Mouse (Mus musculus) duodenum, adult 2 months (tissue): ENCODE results near the gene Fam124b. TPM values are rescaled to one million over a fixed set of nuclear protein-coding genes. Genes with fewer than 3 reads are reported as not detected.

ENCODE experiments used
- polyA plus RNA-seq: library from polyadenylated mRNA; depleted of rRNA; stranded (reverse); fragments of >200 nt; gene quantifications from 2 replicates; pipeline ENCODE4 v1.2.3, GENCODE M21; 2012; ENCODE audit warnings: low replicate concordance; rRNA removed

The Fam124b gene
- polyA plus RNA-seq: 0.23 TPM in 1 of 2 replicates, not detected in the other

GRCm38 (mm10) chr1:80218268-80218667 lies at the start of gene Fam124b:
Gene Fam124b (minus strand): TSS chr1:80218473.

Other genes with a start within 250 kb of the Fam124b start
- gene Cul3, start 122.0 kb upstream of the Fam124b start, polyA plus RNA-seq: 0.95 and 1.9 TPM in 2 replicates
- not detected in 2 replicates for gene Gm45261, start 243.0 kb upstream of the Fam124b start, polyA plus RNA-seq